Mouse (Mus musculus): ENCODE measurements around the gene Ush1g.

Gene Ush1g

DNA sequence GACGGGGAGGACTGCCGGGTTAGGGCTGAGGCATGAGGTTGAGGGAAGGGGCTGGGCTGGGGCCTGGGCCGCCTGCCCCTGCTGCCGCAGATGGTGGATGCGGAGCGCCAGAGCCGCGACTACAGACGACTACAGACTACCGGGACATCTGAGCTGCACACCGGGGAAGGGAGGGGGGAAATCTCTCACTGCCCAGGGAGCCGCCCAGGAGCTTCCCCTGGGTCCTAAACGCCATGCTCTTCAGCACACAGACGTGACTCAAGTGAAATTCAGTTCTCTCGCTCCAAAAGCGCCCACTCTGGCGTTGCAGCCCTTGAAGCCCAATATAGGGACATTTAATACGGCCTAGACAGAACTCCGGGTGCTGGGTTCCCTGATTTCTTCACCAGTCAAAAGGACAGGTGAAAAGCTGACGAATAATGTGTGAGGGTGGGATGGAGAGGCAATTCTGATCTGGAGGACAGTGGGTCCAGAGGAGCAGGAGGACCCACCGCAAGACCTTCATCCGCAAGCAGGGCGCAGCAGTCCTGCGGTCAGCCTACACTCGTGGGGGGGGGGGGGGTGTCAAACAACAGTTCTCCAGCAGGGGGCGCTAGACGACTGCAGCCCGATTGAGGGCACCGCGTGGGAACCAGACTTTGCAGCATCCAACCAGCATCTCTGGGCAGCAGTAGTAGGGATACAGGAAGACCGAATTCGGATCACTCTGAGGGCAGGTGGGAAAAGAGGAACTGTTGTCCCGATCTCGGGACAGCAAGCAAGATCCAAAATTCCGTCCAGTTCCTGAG is at the start of gene Ush1g:
Ush1g (minus strand) TSS at position 136 of the 788 bp plus-strand sequence.
- peak; percentile 38 for DNase-seq (ENCODE audit: low spot score)

DNA sequence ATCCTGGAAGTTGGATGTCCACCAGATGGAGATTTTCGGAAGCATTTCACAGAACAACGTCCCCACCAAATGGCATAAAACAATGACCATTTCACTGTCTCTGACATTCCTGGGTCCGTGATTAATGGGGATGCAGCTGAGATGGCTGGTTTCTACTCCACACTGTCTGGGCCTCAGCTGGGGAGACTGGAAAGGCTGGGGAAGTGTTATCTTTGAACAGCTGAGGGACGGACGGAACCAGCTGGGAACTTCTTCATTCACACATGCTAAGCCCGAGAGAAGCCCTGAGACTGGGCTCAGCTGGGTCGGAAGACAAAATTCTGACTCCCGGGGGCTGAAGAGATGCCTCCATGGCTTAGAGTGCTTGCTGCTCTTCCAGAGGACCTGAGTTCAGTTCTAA is 49.5 kb upstream of the Ush1g start:
- DNase-seq (ENCODE audit: low spot score) = no peak

DNA sequence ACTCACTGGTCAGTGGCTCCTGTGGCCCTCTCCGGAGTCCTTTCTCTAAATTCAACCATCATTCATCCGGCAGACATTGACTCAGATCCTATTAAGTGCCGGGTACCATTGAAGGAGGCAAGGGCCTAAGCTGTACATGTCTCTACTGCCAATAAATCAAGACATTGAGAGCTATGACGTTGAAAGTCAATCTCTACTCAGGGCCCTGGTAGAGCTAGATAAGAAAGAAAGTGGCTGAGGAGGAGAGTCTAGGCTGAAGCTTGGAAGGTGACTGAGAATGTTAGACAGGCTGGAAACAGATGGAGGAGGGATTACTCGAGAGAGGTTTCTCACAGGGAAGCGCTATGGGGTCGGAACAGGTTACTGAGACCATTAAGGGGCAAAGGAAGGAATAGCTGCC is 48.5 kb upstream of the Ush1g start:
- DNase-seq (ENCODE audit: low spot score) = no peak

DNA sequence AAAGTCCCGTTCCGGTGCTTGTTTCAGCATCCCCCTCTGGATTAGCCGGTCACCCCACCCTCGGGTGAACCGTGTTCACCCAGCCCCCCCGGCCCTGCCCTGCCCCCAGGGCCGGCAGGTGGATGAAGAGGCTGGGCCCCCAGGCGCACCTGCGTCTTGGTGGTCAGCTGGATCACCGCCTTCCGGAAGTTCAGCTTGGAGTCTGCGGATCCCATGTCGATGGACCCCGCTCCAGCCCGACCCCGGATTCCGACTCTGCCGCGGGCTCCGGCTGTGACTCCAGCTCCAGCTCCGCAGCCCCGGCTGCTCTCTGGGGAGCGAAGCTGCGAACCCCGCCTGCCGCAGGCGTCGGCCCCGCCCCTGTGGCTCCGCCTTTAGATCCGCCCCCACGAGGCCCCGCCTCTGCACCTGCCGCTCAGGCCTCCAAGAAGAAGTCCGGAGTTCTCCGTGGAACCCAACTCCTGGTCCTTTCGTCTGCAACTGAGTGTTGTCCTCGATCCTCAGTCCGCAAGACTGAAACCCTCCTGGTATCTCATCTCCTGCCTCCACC is 45.6 kb upstream of the Ush1g start, which contains the start of gene Hid1:
Hid1 (minus strand) TSS at position 362 of the 550 bp plus-strand sequence.
- DNase-seq (ENCODE audit: low spot score) = peak; percentile 53

DNA sequence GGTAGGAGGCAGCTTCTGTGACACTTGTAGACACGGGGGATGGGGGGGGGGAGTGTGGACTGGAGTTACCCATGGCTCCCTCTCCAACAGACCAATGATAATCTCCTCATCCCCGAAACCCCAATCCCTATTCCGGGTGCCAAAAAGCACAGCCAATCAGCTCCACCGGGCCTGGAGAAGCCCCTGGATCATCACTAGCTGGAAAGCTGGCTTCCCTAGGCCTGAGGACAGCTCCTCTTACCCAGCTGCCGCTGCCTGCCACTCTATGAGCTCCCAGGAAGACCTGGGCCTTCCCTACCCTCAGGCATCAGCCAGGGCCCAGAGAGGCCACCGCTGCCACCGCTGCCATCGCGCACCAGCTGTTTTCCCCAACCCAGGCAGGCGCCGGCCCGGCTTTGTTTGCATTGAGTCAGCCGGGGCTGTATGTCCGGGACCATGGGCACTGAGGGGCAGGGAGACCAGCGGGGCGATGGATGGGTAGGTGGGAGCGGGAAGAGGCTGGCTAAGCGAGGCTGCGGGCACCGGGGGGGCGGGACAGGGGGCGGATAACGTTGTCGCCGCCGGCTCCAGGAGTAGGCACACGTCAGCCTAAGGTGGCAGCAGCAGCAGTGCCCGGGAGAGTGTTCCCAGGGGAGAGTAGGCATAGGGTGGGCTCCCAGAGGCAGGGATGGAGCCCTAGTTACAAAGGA is 45.0 kb upstream of the Ush1g start:
- no peak for DNase-seq (ENCODE audit: low spot score)

DNA sequence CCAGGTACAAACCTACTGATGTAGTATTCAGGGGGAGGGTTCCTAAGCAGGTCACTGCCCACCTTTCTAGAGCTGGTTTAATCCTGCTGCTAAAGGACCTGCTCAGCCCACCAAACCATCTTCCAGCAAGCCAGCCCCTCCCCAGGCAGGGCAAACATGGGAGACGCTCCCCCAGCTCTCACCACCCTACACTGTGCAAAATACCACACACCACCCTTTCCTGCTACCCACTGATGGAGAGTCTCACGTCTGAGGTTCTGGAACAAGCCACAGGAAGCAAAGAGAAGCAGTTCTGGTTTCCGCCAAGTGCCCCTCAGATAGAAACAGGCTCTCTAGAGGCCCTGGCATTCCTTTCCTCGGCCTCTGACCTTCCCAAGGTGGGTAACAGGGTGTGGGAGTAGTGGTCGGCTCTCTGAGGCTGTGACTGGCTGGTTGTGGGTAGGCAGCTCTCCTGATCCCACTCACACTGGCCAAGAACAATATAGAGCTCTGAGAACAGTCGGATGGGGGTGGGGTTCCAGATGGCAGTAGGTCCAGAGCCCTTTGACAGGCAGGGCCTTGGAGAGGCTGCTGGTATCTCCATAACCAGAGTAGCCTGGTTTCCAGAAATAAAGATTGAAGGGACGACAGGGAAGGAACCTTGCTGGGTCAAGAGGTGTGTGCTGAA is 44.3 kb upstream of the Ush1g start:
- no peak for DNase-seq (ENCODE audit: low spot score)

DNA sequence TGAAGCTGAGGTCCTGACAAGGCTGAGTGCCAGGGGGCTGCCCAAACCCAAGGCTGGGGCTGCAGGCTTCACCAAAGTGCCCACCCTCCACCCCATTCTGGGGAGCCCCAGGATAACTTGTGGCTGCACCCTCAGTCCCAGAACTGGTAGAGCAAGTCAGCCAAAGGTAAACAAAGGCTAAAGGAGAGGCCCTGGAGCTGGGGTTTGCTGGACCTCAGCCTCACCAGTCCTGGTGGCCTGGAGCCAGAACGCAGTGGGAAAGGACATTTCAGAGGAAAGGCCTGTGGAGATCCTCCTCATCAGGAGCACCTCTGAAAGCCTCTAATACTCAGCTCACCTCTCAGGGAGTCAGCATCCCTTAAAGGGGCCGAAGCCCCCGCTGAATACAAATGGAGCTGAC is 42.3 kb upstream of the Ush1g start:
- DNase-seq (ENCODE audit: low spot score) = no peak

DNA sequence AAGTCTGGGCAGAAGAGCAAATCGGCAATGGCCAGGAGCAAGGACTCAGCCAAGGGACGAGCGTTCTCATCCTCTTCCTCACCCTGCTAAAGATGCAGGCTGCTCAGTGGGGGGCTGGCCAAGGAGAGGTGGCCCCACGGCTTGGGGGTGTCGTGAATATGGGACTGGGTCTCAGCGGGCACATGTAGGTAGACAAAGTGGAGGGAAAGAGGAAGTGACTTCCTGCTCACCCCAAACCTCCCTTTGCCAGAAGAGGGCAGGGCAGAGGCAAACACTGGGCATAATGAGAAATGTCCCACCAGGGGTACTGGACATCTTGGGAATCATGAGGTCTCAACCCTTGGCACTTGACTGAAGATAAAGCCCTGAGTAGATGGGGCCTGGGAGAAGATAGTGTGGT is 37.9 kb upstream of the Ush1g start:
- DNase-seq (ENCODE audit: low spot score) = no peak

DNA sequence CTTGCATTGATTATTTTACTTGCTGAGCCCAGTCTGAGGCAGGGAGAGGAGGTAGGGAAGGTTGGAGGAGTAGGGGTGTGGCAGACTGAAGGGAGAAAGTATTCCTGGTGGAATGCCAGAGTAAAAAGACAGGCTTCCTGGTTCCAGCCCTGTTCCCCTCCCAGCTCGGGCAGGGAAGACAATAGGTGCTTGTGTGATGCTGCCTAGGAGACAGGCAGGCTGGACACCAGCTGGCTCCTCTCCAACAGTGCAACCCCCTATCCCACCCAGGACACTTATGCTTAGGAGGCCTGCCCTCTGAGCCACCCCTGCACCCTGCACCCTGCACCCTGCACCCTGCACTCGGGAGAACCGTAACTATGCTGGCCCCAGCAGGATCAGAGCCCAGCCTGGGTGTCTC is 37.5 kb upstream of the Ush1g start:
- DNase-seq (ENCODE audit: low spot score) = no peak

DNA sequence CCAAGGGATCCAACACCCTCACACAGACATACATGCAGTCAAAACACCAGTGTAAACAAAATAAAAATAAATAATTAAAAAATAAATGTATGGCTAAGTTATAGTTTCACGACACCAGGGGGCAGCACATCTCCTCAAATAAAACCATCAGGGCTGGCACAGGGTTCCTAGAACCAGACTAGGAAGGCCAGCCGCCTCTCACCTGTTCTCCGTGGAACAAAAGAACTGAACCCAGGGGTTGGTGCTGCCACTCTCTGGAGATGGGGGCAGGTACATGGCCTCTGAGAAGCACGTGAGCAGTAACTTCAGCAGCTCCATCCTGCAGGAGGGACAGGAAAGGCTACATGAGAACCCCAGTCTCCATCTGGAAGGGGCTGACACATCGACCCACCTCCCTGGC is 36.6 kb upstream of the Ush1g start:
- DNase-seq (ENCODE audit: low spot score) = peak; percentile 55

DNA sequence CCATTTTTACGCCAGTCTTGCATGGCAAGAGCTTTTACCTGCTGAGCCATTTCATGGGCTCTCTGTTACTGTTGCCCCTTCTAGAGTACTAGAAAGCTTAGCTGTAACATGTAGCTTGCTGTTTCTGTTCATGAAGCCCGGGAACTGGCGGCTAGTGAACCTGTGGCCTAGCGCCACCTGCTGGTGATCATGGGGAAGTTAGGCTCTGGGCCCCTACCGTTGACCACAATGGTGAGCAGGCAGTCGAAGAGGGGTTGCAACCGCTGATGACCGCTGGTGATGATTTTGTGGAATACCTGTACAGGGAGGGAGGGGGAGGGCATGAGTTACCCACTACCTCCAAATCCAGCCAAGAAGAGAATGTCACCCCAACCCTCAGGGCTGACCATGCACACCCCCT is 32.3 kb upstream of the Ush1g start:
- DNase-seq (ENCODE audit: low spot score) = peak; percentile 68

DNA sequence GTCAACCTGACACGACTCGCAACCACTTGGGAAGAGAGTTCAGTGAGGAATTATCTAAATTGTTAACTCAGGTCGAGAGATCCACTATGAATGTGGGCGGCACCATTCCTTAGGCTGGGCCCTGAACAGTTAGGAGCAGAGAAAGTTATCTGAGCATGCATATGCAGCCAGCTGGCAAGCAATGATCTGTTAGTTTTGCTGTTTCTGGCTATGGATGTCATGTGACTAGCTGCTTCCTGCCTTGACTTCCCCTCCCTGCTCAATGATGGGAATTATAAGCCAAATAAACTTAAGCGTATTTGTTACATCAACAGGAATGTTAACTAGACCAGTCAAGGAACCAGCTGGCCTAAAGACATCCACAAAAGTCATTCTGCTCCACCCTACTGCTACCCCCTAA is 31.5 kb upstream of the Ush1g start:
- no peak for DNase-seq (ENCODE audit: low spot score)

DNA sequence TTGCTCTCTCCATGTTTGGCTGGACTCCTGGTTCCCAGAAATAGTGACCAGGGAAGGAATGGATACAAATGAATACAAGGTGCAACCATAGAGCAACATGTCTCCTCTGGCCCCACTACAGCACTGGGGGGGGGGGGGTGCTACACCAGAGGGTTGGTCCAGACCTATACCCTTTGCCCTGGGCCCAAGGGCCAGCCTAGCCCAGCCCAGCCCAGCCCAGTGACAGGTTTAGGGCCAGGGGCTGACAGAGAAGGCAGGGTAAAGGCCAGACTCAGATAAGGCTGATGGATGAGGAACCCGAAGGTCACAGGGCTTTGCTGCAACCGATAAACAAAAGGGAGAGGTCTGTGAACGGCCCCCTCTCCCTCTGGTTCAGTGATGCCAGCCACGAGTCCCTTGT is 28.1 kb upstream of the Ush1g start:
- DNase-seq (ENCODE audit: low spot score) = no peak

DNA sequence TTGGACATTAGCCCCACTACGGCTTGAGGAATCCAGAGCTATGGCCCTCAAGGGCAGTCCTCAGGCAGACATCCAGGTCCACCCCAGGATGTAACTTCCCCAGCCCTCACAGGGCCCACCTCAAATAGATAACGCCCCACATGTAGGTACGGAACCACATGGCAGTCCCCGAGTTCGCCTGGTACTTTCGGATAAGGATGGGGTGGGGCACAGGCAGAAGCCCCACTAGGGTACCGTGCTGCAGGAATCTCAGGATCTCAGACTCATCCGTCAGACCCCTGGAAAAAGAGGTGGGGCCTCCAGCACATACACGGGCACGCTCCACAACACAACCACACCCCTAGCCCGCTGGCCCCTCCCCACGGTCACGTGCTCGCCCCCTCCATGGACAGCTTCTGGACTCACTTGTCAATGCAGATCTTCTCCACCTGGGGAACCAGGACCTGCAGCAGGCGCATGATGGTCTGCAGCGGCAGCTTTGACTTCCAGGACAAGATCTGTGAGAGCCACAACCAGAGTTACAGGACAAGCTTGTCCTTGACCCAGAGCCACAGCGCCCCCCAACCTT is 26.9 kb upstream of the Ush1g start:
- peak; percentile 13 for DNase-seq (ENCODE audit: low spot score)

DNA sequence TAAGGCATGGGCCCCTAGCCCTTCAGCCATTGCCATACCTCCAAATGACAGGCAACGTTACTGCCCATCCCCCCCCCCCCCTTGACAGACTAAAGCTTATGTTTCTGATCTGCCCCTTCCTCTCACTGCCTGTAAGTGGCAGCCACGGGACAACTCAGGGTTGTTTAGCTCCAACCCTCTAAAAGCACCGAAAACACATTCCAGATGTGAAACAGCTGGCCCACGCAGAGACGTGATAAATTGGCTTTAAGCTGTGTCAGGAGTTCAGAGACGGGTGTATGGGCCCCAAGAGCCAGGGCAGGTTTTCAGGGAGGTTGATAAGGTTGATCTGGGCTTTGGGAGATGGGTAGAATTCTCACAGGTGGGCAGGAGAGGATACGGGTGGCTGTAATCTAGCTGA is 23.7 kb upstream of the Ush1g start:
- no peak for DNase-seq (ENCODE audit: low spot score)

DNA sequence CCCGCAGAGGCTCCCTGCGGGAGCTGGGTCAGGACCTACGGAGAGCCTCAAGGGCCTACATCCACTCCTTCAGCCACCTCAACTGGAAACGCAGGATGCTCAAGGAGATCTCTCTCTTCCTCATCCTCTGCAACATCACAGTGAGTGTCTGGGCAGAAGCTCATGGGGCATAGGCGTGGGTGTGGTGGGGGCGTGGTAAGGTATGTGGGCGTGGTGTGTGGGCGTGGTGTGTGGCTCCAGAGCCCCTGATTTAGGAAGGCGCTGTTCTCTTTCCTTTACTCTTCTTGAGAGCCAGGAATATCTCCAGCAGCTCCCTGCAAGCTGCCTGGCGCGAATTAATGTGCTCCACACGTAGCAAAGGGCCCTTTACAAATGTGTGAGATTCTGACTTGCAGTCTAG is 23.1 kb upstream of the Ush1g start:
- no peak for DNase-seq (ENCODE audit: low spot score)

DNA sequence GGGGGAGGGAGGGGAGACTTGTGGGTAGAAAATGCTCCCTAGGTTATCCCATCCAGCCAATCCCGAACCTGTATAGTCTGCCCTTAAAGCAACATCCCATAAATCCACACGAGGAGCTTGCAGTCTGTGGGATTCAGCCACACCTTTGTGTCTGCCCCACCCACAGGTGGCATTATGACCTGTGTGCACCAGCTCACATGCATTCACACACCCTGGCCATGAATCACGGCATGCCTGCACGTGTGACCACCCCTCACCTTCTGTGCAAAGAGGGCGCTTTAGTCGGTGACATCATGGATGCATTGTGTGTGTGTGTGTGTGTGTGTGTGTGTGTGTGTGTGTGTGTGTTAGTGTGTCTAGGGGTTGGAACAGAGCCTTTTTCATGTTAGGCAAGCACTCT is 20.0 kb upstream of the Ush1g start:
- no peak for DNase-seq (ENCODE audit: low spot score)

DNA sequence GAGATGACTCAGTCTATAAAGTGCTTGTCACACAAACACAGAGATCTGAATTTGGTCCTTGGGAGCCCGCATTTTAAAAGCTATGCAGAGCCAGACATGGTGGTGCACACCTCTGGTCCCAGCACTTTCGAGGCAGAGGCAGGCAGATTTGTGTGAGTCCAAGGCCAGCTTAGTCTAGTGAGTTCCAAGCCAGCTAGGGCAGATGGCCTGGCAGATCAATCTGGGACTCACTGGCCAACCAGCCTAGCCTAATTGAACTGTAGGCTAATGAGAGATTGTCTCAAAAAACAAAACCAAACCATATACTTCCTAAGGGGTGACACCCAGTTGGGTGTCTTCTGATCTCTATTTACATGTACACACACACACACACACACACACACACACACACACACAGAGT is 19.4 kb upstream of the Ush1g start:
- no peak for DNase-seq (ENCODE audit: low spot score)

DNA sequence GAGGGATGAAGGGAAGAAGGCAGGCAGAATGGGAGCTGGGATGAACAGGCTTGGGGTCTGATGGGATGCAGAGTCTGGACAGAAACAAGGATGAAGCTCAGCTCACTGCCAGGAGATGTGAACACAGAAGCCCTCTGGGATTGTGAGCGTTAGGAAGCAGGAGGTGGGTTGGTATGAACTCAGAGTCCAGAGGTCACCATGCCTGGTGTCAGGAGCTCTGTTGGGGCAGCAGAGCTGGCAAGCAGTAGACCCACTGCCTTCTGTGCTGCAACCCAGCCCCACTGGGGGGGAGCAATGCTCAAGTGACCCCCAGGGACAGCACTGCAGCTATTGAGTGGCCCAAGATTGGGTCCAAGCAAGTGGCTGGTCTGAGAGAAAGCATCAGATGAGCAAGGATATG is 16.0 kb upstream of the Ush1g start:
- DNase-seq (ENCODE audit: low spot score) = no peak

DNA sequence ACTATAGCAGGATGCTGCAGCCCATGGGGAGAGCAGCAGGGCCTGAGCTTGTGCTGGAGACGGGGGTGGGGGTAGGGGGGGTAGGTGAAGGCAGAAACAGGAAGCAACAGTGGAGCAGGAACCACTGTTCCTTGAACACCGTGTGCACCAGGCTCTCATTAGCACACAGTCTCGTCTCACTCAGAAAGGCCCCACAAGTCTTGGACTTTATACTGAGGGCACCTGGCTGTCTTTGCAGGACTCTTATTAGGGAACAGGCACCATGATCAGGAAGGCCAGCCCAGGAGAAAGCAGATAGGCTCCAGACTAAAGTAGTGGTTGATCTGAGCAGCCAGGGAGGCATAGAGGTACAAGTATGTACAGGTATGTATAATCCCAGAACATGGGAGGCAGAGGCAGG is 15.5 kb upstream of the Ush1g start:
- no peak for DNase-seq (ENCODE audit: low spot score)

DNA sequence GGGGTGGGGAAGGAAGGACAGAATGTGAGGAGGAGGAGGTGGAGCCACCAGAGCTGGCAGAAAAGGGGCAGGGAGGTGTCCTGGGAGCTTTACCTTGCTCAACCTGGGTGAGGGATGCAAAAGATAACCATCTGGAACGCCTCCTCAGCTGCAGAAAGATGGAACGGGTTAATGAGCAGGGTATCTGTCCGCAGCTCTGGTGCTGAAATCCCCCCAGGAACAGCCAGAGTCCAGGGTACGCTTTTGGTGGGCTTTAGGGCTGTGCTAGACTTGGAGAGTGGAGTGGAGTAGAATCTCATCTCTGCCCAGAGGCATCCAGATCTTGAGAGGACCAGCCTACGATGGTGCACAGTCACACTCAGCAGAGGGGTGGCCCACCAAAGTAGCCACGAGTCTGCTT is 14.3 kb upstream of the Ush1g start:
- DNase-seq (ENCODE audit: low spot score) = no peak

DNA sequence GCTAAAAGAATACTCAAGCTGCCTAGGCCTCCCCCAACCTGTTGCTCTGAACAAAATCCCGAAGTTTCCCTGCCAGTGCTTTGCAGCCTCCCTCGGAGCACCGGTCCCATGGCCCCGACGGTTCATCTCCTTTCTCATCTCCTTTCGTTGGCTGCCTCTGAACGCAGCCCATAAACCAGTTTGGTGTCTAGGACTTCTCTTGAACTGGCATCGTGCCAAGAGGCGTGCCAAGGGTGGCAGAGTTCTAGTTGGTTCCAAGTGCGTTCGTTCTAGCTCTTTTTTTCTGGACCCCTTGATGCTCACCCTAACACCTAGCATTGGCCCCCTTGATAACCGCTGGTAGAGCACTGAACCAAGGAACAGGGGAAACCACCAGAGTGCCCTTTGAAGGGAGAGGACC is 13.4 kb upstream of the Ush1g start:
- DNase-seq (ENCODE audit: low spot score) = no peak

DNA sequence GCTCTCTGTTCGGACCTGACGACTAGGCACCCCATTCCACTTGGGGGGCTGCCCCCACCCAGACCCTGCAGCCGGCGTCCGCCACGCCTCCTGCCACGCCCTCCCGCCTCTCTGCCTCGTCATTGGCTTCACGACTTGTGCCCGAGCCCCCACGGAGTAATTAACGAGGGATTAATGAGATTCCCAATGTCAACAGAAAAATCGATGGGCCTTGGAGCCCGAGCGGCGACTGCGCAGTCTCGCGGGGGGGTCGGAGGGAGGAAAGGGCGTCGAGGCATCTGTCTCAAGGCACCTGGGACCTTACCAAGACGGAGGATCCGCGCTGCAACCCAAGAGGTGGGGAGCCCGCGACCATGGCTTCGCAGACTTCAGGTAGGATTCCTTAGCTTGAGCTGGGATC is 12.7 kb upstream of the Ush1g start, which contains the start of gene Otop3:
Otop3 (plus strand) TSS at position 201 of the 400 bp plus-strand sequence.
- no peak for DNase-seq (ENCODE audit: low spot score)
